Mouse (Mus musculus): ENCODE measurements around the gene Adarb2.

DNA sequence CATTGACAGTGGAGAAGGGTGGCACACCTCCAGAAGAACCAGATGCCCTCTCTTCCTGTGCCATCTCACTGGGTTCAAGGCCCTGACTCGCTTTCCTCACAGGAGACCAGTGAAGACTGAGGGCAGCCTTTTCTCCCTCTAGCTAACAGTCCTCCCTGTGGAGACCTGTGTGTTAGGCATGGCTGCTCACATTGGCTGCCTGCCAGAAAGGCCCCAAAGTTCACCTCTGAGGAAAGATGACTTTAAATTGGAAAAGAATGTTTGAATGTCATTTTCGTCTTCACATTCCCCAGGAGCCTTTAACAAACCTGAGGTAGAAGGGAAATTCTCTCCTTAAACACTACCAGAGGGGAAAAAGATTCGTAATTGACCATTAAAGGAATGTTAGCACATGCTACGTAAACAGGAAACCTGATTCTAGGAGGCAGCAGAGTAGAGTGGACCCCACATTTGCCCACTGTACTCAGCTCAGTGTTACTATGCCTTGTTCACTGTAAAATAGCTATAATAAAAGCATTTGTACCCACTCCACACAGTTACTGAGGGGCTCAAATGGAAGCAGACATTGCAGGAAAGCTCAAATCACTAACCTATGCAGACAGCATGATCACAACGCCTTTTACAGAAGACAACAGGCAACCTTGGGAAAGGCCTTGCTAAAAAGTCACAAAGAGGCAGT lies 285.2 kb downstream of the Adarb2 start:
- TF ChIP-seq GATA1 (IDR thresholded peaks at IDR 0.05; ENCODE audit: borderline replicate concordance, low read length) (no peak), FLI1 (IDR thresholded peaks at IDR 0.05; ENCODE audit: low read length) (no peak)
